Mouse (Mus musculus) heart, embryonic 12.5 days (tissue): ENCODE data around the gene Tbxa2r. TPM values are rescaled to one million over a fixed set of nuclear protein-coding genes. Genes with fewer than 3 reads are reported as not detected.

ENCODE experiments used
- ATAC-seq: fragments of 200-750 bp; cut with Nextera tagmentation; 2 replicates; pipeline ENCODE4 v1.8.0; 2017; ENCODE audit warnings: moderate TSS enrichment, moderate library complexity; ENCODE audit not compliant: insufficient number of reproducible peaks, low FRiP score
- H3K27ac ChIP-seq: fragments of 300-500 bp; sonication (generic); 2 replicates; pipeline ENCODE4 v1.5.1; 2016; ENCODE audit warnings: mild to moderate bottlenecking, moderate library complexity; ENCODE audit not compliant: poor library complexity, severe bottlenecking
- H3K27me3 ChIP-seq: fragments of 300-500 bp; sonication (generic); replicated peaks from 2 replicates; pipeline ENCODE4 v1.6.1; 2016; ENCODE audit warnings: mild to moderate bottlenecking, moderate library complexity
- H3K36me3 ChIP-seq: fragments of 300-500 bp; sonication (generic); 2 replicates; pipeline ENCODE4 v1.6.1; 2016; ENCODE audit warnings: mild to moderate bottlenecking, moderate library complexity
- H3K4me1 ChIP-seq: fragments of 300-500 bp; sonication (generic); replicated peaks from 2 replicates; pipeline ENCODE4 v1.6.1; 2016; ENCODE audit warnings: mild to moderate bottlenecking
- H3K4me2 ChIP-seq: fragments of 300-500 bp; sonication (generic); 2 replicates; pipeline ENCODE4 v1.6.1; 2016; ENCODE audit warnings: mild to moderate bottlenecking, moderate library complexity
- H3K4me3 ChIP-seq: fragments of 300-500 bp; sonication (generic); 2 replicates; pipeline ENCODE4 v1.5.1; 2016; ENCODE audit warnings: mild to moderate bottlenecking
- H3K9ac ChIP-seq: fragments of 300-500 bp; sonication (generic); 2 replicates; pipeline ENCODE4 v1.6.1; 2016; ENCODE audit warnings: mild to moderate bottlenecking, moderate library complexity
- H3K9me3 ChIP-seq: fragments of 300-500 bp; sonication (generic); replicated peaks from 2 replicates; pipeline ENCODE4 v1.6.1; 2016; ENCODE audit warnings: mild to moderate bottlenecking, moderate library complexity
- WGBS: fragments of 180-500 bp; shearing (Covaris S2); methylation state at CpG from one replicate; pipeline ENCODE4 v1.1.7; 2016; 5-methylcytosine and 5-hydroxymethylcytosine counted together
- polyA plus RNA-seq: library from polyadenylated mRNA; unstranded; fragments of >200 nt; fragmentation: Nextera tagmentation; extraction: Ambion mirVana; gene quantifications from 2 replicates; pipeline ENCODE4 v1.2.1, GENCODE M21; 2016

Gene Tbxa2r
- polyA plus RNA-seq, 1 experiment from 2014 or later, result 13.4 TPM

GRCm38 (mm10) chr10:81313581-81313980 is 14.9 kb upstream of the Tbxa2r start:
- Histone ChIP-seq H3K27me3 (no peaks in the 10 kb centered on the region), H3K4me3 (no peak overlapping the region), H3K27ac (no peak overlapping the region), H3K9ac (no peak overlapping the region), H3K9me3 (no peaks in the 10 kb centered on the region), H3K36me3 (peaks cover 86% of the 10 kb centered on the region), H3K4me1 (peaks cover 25% of the 10 kb centered on the region), H3K4me2 (no peak overlapping the region)
- WGBS, result 94% methylated on average over 13 of the region's 13 CpGs
- ATAC-seq, result no peak

- H3K36me3 ChIP-seq, result peaks cover 82% of the 10 kb centered on the region
- no peak overlapping the region for H3K4me2 ChIP-seq
- no peak for ATAC-seq
- no peaks in the 10 kb centered on the region for H3K9me3 ChIP-seq
- H3K9ac ChIP-seq, result no peak overlapping the region
- 78% methylated on average over 7 of the region's 7 CpGs for WGBS
- no peak overlapping the region for H3K27ac ChIP-seq
- no peak overlapping the region for H3K4me3 ChIP-seq
- H3K27me3 ChIP-seq, result no peaks in the 10 kb centered on the region
- peaks cover 31% of the 10 kb centered on the region for H3K4me1 ChIP-seq
These were observed 14.3 kb upstream of the Tbxa2r start for GRCm38 (mm10) chr10:81314201-81314600.

- Histone ChIP-seq H3K4me3 (no peak overlapping the region), H3K27ac (no peak overlapping the region), H3K27me3 (no peaks in the 10 kb centered on the region), H3K9me3 (no peaks in the 10 kb centered on the region), H3K36me3 (peaks cover 68% of the 10 kb centered on the region), H3K4me1 (peaks cover 39% of the 10 kb centered on the region), H3K4me2 (no peak overlapping the region), H3K9ac (no peak overlapping the region)
- WGBS, result 86% methylated on average over 16 of the region's 16 CpGs
- no peak for ATAC-seq
These were observed 12.9 kb upstream of the Tbxa2r start for GRCm38 (mm10) chr10:81315587-81315986.

GRCm38 (mm10) chr10:81316338-81317060 is 12.0 kb upstream of the Tbxa2r start:
- no peak for ATAC-seq
- H3K27me3 ChIP-seq, result no peaks in the 10 kb centered on the region
- no peak overlapping the region for H3K27ac ChIP-seq
- peaks cover 39% of the 10 kb centered on the region for H3K4me1 ChIP-seq
- no peaks in the 10 kb centered on the region for H3K9me3 ChIP-seq
- peak overlapping the region; percentile 68 for H3K4me2 ChIP-seq
- peak overlapping the region; percentile 33 for H3K4me3 ChIP-seq
- WGBS, result 45% methylated on average over 16 of the region's 16 CpGs
- H3K36me3 ChIP-seq, result peaks cover 59% of the 10 kb centered on the region
- peak overlapping the region; percentile 73 for H3K9ac ChIP-seq

GRCm38 (mm10) chr10:81317273-81317672 is 11.3 kb upstream of the Tbxa2r start:
- no peak overlapping the region for H3K27ac ChIP-seq

GRCm38 (mm10) chr10:81318589-81319329 is 9.8 kb upstream of the Tbxa2r start:
- H3K9ac ChIP-seq, result peak overlapping the region; percentile 71; the same call in 1 of the 2 replicates
- H3K36me3 ChIP-seq, result peaks cover 52% of the 10 kb centered on the region
- H3K9me3 ChIP-seq, result no peaks in the 10 kb centered on the region
- H3K4me3 ChIP-seq, result peak overlapping the region; percentile 96; the same call in 1 of the 2 replicates
- no peak overlapping the region for H3K27ac ChIP-seq
- WGBS, result 88% methylated on average over 13 of the region's 13 CpGs
- H3K4me1 ChIP-seq, result peaks cover 50% of the 10 kb centered on the region
- no peaks in the 10 kb centered on the region for H3K27me3 ChIP-seq
- ATAC-seq, result no peak
- peak overlapping the region; percentile 88 for H3K4me2 ChIP-seq

More at GRCm38 (mm10) chr10:81317273-81317672, 11.3 kb upstream of the Tbxa2r start:
- Histone ChIP-seq H3K27me3 (no peaks in the 10 kb centered on the region), H3K9ac (peak overlapping the region; percentile 73), H3K4me1 (peaks cover 46% of the 10 kb centered on the region), H3K4me3 (peak overlapping the region; percentile 33), H3K9me3 (no peaks in the 10 kb centered on the region), H3K36me3 (peaks cover 52% of the 10 kb centered on the region), H3K4me2 (peak overlapping the region; percentile 68)
- WGBS, result 9% methylated on average over 20 of the region's 20 CpGs
- ATAC-seq, result no peak

- Histone ChIP-seq H3K27ac (peak overlapping the region; percentile 84; the same call in 1 of the 2 replicates), H3K4me2 (peak overlapping the region; percentile 88), H3K9ac (peak overlapping the region; percentile 71), H3K27me3 (no peaks in the 10 kb centered on the region), H3K4me1 (peaks cover 50% of the 10 kb centered on the region), H3K9me3 (no peaks in the 10 kb centered on the region), H3K4me3 (peak overlapping the region; percentile 96), H3K36me3 (peaks cover 52% of the 10 kb centered on the region)
- ATAC-seq, result no peak
- 33% methylated on average over 8 of the region's 8 CpGs for WGBS
These were observed 9.2 kb upstream of the Tbxa2r start for GRCm38 (mm10) chr10:81319330-81319699.

GRCm38 (mm10) chr10:81319741-81320549 is 8.6 kb upstream of the Tbxa2r start:
- no peaks in the 10 kb centered on the region for H3K27me3 ChIP-seq
- peak overlapping the region; percentile 71 for H3K9ac ChIP-seq
- WGBS, result 2% methylated on average over 38 of the region's 38 CpGs
- peak overlapping the region; percentile 84 for H3K27ac ChIP-seq
- H3K9me3 ChIP-seq, result no peaks in the 10 kb centered on the region
- peak overlapping the region; percentile 96 for H3K4me3 ChIP-seq
- no peak; the same call in 1 of the 2 replicates for ATAC-seq
- H3K36me3 ChIP-seq, result peaks cover 52% of the 10 kb centered on the region
- H3K4me2 ChIP-seq, result peak overlapping the region; percentile 88
- H3K4me1 ChIP-seq, result peaks cover 50% of the 10 kb centered on the region

GRCm38 (mm10) chr10:81320550-81321347 is 7.8 kb upstream of the Tbxa2r start, which contains the start of gene Cactin:
Gene Cactin (plus strand): TSS chr10:81321103.
- Histone ChIP-seq H3K9ac (peak within 1 kb of the TSS; percentile 93), H3K9me3 (no peaks in the 10 kb centered on the region), H3K36me3 (peaks cover 52% of the 10 kb centered on the region), H3K4me2 (peak within 1 kb of the TSS; percentile 88), H3K4me1 (peaks cover 48% of the 10 kb centered on the region), H3K27me3 (no peaks in the 10 kb centered on the region), H3K4me3 (peak within 1 kb of the TSS; percentile 96), H3K27ac (peak within 1 kb of the TSS; percentile 85)
- peak; percentile 94 for ATAC-seq
- under 1% methylated on average over 68 of the region's 68 CpGs for WGBS

- H3K27ac ChIP-seq, result peak overlapping the region; percentile 85
- ATAC-seq, result no peak
- peaks cover 54% of the 10 kb centered on the region for H3K36me3 ChIP-seq
- peaks cover 44% of the 10 kb centered on the region for H3K4me1 ChIP-seq
- H3K4me3 ChIP-seq, result peak overlapping the region; percentile 96
- H3K9ac ChIP-seq, result peak overlapping the region; percentile 93
- WGBS, result 2% methylated on average over 20 of the region's 20 CpGs
- peak overlapping the region; percentile 88 for H3K4me2 ChIP-seq
- no peaks in the 10 kb centered on the region for H3K27me3 ChIP-seq
- no peaks in the 10 kb centered on the region for H3K9me3 ChIP-seq
These were observed 7.1 kb upstream of the Tbxa2r start for GRCm38 (mm10) chr10:81321436-81321835.
